Mouse (Mus musculus) left cerebral cortex, adult 18-20 months (tissue): Measurements from ENCODE around the gene Ccdc170. TPM values are rescaled to one million over a fixed set of nuclear protein-coding genes. Genes with fewer than 3 reads are reported as not detected.
"Not testable (repeated sequence)": the region's sequence is repeated elsewhere in the genome, so short reads cannot be mapped to it uniquely, and the experiment has no call there.

Experiments used
- DNase-seq, 2 experiments: peaks; one replicate each; pipeline ENCODE4 v3.0.0; 2021 to 2022; ENCODE audit warnings: low spot score in 2 of 2, mixed read lengths in 1 of 2
- total RNA-seq, 2 experiments: library from RNA; stranded (reverse); gene quantifications; 2 replicates each; pipeline ENCODE4 v1.2.3; 2021

Ccdc170 gene
- total RNA-seq, 2 experiments from 2014 or later = 0.47 to 0.98 TPM

DNA sequence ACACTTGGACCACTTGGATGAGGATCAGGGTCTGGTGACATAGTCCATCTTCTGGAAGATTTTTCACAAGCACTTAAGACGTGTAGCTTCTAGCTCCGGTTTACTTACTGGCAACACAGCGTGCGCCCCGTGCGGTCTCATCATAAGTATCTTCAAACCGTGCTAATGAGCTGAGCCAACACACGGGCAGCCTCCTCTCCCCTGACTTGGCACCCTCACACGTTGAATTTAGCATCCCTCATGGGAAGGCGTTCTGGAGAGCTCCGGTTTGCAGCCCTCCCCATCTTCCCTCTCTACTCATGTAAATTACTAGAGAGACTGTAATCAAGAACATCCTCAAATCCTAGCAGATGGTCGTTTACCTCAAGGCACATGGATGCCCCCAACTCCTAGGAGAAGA is 116.6 kb downstream of the Ccdc170 start:
- peak in 1 of 2 experiments; percentile 12 for DNase-seq

DNA sequence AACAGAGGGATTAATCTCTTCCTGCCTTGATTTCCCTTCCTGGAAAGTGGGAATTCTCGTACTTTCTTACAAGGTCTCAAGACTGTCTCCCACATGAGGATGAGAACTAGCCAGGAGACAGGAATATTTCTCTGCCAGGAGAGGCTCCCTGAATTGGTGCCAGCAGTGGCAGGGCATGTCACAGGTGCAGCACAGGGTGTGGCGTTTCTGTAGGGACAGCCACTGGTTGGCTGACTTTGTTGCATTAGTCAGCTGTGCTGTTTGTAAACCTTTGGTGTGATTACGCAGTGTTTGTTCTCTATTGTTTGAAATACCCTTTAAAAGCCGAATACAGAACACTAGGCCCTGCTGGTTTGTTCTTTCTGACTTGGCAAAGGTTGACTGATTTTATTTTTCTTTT is 117.3 kb downstream of the Ccdc170 start:
- no peak for DNase-seq

DNA sequence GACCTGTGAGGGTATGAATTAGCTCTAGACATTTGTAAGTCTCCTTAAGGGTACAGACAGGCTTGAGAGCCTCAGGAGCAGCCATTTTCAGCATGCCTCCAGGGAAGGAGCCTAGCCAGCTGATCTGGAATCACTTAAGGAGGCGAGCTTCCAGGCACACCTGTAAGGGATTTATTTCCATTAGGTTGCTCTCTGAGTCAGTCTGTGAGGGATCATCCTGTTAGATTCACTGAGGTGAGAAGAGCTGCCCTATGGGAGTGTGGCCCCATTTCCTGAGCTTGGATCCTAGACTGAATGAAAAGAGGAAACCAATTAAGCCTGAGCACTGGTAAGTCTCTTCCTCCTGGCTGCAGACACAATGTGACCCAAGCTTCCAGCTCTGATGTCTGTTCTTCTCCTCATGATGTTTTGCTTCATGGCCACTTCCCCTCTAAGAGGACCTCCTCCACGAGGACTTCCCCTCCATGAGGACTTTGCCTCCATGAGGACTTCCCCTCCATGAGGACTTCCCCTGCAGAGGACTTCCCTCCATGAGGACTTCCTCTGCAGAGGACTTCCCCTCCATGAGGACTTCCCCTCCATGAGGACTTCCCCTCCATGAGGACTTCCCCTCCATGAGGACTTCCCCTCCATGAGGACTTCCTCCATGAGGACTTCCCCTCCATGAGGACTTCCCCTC is 118.6 kb downstream of the Ccdc170 start:
- DNase-seq = no peak

DNA sequence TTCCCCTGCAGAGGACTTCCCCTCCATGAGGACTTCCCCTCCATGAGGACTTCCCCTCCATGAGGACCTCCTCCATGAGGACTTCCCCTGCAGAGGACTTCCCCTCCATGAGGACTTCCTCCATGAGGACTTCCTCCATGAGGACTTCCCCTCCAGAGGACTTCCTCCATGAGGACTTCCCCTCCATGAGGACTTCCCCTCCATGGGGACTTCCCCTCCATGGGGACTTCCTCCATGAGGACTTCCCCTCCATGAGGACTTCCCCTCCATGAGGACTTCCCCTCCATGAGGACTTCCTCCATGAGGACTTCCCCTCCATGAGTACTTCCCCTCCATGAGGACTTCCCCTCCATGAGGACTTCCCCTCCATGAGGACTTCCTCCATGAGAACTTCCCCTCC is 119.3 kb downstream of the Ccdc170 start:
- not testable (repeated sequence) for DNase-seq

DNA sequence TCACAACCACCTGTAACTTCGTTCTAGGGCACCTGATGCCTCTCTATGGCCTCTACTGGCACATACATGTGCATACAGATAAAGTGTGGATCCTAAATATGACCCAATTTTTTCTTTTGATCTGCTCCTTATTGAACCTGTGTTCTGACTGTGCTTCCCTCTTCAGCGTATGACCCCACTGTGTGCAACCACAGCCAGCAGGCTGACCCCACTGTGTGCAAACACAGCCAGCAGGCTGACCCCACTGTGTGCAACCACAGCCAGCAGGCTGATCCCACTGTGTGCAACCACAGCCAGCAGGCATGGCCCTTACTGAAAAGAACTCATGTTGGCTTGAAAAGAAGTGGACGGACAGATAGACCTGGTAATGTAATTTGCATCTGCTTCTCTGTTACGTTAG is 120.2 kb downstream of the Ccdc170 start:
- no peak for DNase-seq

DNA sequence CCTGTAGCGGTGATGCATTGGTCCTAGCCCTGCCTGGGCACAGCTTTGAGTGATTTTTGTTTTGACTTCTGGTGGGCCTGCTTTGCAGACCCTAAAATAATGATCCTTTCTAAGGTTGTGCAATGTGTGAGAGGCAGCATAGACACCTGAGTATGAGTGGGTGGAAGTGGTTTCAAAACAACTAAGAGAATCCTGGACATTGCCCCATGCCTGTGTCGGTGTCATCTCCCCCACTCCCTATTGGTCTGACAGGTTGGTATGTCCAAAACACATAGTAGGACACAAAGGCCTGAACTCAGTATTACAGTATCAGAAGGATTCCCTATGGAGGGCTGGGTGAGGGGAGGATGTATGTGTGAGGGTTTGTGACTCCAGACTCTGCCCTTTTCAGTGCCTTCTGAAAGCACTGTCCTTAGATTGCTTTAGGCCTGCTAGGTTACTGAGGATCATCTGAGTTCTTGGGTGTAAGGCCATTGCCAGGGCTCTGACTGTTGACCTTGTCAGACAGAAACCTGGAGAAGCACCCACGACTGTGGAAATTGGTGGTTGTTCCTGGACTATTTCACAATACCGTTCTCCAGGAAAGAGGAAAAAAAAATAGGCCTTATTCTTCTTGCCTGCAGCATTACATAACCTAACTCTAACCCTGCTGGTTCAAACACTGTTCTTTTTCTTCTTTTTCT is 122.4 kb downstream of the Ccdc170 start:
- no peak for DNase-seq

DNA sequence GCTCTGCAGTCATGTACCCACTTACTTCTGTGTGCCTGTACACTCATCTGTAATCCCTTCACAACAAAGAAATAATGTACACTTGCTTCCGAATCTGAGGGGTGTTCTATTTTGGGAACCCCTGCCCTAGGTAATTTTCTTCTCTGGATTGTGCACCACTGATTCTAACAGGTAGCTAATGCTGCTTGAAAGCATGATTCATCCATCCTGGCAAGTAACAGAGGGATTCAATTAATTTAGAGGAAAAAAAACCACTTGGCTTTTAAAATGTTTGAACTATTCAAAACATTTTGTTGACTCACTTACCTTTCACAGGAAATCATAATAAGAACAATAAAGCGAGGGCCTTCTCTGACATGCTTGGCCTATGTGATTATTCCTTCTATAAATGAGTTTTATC is 127.9 kb downstream of the Ccdc170 start:
- DNase-seq = no peak

DNA sequence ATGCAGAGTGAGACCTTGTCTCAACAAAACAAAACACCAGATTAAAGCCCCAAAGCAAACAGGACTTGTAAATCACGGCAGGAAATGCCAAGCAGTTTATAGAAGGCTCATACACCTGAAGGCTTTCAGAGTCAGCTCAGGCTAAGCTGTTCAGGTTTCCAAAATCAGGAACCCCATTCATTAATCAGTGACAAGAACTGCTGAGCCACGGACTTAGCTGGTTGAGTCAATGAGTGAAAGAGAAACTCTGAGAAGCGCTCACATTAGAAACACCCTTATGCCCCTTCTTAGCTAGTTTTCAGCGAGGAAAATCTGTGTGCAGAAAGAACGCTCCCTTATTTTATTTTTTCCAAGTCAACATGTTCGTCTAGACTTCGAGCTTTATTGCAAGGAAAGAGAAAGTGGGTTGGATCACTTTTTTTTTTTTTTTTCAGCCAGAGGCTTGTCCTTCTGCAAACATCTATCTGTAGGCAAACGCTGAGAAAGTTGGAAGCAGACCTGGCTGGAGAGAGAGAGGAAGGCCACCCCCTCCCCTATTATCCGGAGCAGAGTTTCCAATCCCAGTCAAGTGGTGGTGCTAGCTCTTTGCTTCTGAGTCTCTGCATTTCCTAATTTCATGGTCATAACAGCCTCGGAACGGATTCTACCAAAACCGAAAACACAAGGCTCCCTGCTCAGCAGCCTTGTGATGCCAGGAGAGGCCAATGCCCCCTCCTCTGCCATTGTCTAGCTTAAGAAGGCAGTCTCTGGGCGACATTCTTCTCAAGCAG is 129.3 kb downstream of the Ccdc170 start, which contains the start of gene Esr1:
TSS of gene Esr1 (plus strand) at position 208 of the 770 bp plus-strand sequence.
- DNase-seq = no peak

Other genes starting within 250 kb of the Ccdc170 start
- gene Akap12, start 216.1 kb upstream of the Ccdc170 start, total RNA-seq = 10 to 100 TPM; 17.5 to 19.2 TPM
- gene Zbtb2, start 94.4 kb upstream of the Ccdc170 start, total RNA-seq = 10 to 100 TPM; 11.5 to 12.6 TPM
- 10 to 100 TPM; 32.9 to 42.8 TPM for gene Rmnd1, start 50.1 kb upstream of the Ccdc170 start, total RNA-seq
- 10 to 100 TPM; 22.5 to 23.8 TPM for gene Armt1, start 50.0 kb upstream of the Ccdc170 start, total RNA-seq
- 1 to 10 TPM; 2.1 to 3.0 TPM for gene Esr1, start 129.1 kb downstream of the Ccdc170 start, total RNA-seq